Mouse (Mus musculus): ENCODE measurements around the gene Srsf11.

Srsf11 gene

GRCm38 (mm10) chr3:157973236-157973635 lies 63.2 kb downstream of the Srsf11 start:
- no peak for DNase-seq

GRCm38 (mm10) chr3:157971151-157971550 lies 65.3 kb downstream of the Srsf11 start:
- no peak for DNase-seq

All from kidney, postnatal 4 days (tissue).